Mouse (Mus musculus): ENCODE data around the gene Olfr1377. TPM values are rescaled to one million over a fixed set of nuclear protein-coding genes. Genes with fewer than 3 reads are reported as not detected.

The Olfr1377 gene
- not detected in 2 replicates for polyA plus RNA-seq (2015; fragmentation: Nextera tagmentation; extraction: Ambion mirVana)

DNA sequence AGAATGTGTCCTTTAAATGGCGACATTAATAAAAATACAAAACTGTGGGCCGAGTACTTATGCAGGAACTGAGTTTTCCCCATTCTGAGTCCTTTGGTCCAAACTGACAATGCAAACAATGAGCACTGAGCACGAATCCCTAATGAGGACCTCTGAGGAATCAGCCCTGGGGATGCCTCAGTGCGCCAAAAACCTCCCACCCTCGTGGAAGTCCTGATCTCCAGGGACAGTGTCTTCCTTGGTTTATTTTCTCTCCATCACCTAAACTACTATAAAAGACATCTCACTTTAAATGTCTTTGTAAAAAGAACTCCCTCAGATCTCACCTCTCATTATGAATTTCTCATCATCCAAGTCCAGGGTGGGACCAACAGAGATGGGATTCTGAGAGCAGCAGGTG lies at the start of gene Olfr1377:
Gene Olfr1377 (plus strand): TSS at position 301 of the 400 bp plus-strand sequence.
- Histone ChIP-seq H3K4me3 (no peak within 1 kb of the TSS), H3K4me1 (no peaks in the 10 kb centered on the region), H3K4me2 (no peak within 1 kb of the TSS), H3K36me3 (replicated peaks) (no peaks in the 10 kb centered on the region), H3K9ac (no peak within 1 kb of the TSS), H3K27ac (no peak within 1 kb of the TSS), H3K9me3 (no peaks in the 10 kb centered on the region), H3K27me3 (replicated peaks) (no peaks in the 10 kb centered on the region)
- WGBS, result 56% methylated on average over 5 of the region's 5 CpGs
- no peak for ATAC-seq (replicated peaks)

DNA sequence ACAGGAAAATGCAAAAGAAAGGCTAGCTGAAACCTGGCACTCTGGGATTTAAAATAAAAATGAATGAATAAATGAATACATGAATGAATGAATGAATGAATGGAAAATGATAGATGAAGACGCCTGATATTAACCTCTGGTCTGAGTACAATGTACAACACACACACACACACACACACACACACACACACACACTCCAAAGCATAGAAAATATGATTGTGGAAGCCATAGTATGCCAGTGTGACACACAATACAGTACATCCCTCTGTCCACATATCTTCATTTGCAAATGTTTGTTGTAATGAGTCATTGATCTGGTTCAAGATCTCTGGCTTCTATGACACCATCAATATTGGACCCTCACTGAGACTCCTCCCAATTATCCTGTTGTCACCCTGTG lies 49.7 kb upstream of the Olfr1377 start:
- H3K9me3 ChIP-seq, result no peaks in the 10 kb centered on the region
- ATAC-seq (replicated peaks), result peak; percentile 62
- 55% methylated on average over 1 of the region's 1 CpGs for WGBS
- peak overlapping the region; percentile 77 for H3K4me2 ChIP-seq
- peak overlapping the region; percentile 23; the same call in 1 of the 2 replicates for H3K9ac ChIP-seq
- H3K4me3 ChIP-seq, result peak overlapping the region; percentile 65
- peak overlapping the region; percentile 87 for H3K27ac ChIP-seq
- peaks cover 10% of the 10 kb centered on the region for H3K4me1 ChIP-seq
- H3K27me3 ChIP-seq (replicated peaks), result no peaks in the 10 kb centered on the region
- no peaks in the 10 kb centered on the region for H3K36me3 ChIP-seq (replicated peaks)

DNA sequence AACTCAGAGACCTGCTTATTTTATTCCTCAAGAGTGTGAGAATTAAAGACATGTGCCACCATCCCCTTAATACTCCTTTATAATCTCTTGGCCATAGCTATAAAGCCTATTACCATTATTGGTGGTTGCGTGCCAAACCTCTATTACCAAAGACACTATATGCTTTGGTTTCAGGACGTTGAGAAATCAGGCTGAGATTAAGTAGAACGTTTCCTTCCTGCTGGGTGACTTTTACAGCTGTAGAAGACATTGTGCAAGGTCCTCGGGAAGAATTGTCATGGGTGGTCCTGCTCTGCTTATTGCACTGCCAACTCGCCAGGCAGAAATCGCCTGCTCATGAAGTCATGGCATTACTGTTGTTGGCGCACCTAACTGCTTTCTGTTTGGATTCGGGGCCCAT lies 43.3 kb upstream of the Olfr1377 start:
- Histone ChIP-seq H3K9me3 (no peaks in the 10 kb centered on the region), H3K36me3 (replicated peaks) (no peaks in the 10 kb centered on the region), H3K9ac (no peak overlapping the region), H3K4me2 (no peak overlapping the region), H3K4me3 (no peak overlapping the region), H3K27ac (no peak overlapping the region), H3K4me1 (no peaks in the 10 kb centered on the region), H3K27me3 (replicated peaks) (no peaks in the 10 kb centered on the region)
- no peak for ATAC-seq (replicated peaks)
- WGBS, result 84% methylated on average over 8 of the region's 8 CpGs

DNA sequence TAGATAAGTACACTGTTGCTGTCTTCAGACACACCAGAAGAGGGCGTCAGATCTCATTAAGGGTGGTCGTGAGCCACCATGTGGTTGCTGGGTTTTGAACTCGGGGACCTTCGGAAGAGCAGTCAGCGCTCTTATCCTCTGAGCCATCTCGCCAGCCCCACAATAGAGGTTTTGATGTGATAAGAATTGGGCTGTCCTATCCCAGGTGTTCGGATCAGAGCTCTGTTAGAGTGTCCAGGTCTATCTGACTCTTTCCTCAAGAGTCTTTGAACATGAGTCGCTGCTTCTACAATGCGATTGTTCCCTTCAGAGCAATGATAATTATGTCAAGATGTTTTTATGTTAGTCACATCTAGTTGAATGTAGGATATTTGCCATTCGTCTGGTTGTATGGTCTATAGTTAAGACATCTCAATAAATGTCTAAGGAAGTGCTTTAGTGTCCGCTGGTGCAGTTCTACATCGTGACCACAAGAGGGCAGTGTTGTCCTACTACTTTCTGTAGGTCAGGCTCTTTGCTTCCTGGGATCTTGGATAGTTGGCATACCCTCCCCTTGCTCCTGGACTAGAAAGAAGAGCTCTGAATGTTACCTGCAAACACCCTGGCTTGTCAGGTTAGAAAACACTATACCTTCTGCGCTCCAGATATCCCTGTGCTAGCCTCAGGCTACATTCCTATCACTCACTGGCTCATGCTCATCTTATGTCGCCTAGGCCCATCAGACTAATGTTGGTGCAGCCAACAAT lies 42.0 kb upstream of the Olfr1377 start:
- Histone ChIP-seq H3K4me3 (no peak overlapping the region), H3K4me2 (no peak overlapping the region), H3K27ac (no peak overlapping the region), H3K4me1 (no peaks in the 10 kb centered on the region), H3K36me3 (replicated peaks) (no peaks in the 10 kb centered on the region), H3K9me3 (no peaks in the 10 kb centered on the region), H3K9ac (no peak overlapping the region), H3K27me3 (replicated peaks) (no peaks in the 10 kb centered on the region)
- 40% methylated on average over 14 of the region's 14 CpGs for WGBS
- ATAC-seq (replicated peaks), result peak; percentile 60

DNA sequence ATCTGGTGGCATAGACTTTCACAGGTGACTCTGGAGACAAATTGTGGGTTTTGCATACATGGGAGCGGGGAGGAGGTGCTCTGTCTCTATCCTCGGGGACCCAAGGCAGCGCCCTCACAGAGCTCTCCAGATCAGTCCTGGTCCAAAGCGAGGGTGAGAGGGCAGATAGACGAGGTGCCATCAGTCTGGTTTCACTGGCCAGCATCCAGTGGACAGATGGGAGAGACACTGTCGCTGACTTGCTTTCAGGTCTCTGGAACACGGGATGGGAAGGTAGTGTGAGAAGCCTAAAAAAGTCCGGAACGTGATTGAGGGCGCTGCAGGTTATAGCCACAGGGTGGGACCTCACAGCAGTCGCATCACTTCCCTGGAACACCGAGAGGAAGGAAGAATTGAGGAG lies 39.4 kb upstream of the Olfr1377 start:
- WGBS, result 70% methylated on average over 12 of the region's 12 CpGs
- no peak for ATAC-seq (replicated peaks)
- no peaks in the 10 kb centered on the region for H3K9me3 ChIP-seq
- H3K27ac ChIP-seq, result no peak overlapping the region
- H3K4me2 ChIP-seq, result no peak overlapping the region
- no peak overlapping the region for H3K9ac ChIP-seq
- H3K27me3 ChIP-seq (replicated peaks), result no peaks in the 10 kb centered on the region
- H3K4me3 ChIP-seq, result no peak overlapping the region
- H3K4me1 ChIP-seq, result no peaks in the 10 kb centered on the region
- H3K36me3 ChIP-seq (replicated peaks), result no peaks in the 10 kb centered on the region

DNA sequence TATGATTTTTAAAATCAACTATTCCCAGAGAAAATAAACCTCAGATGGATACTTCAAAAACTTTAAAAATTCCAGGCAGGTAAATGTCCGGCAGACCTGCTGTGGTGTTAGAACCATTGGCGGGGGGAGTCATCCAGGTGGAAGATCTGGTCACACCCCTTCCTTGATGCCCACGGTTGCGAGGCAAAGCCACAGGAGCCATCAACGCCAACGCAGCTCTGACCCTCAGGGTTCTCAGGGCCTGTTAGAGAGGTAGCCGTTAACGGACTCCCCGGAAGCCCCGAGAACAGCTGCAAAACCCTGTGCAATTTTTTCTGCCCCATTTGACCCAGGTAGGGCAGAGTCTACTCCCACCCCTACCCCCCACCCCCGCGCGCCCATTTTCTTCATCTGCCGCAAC lies 38.3 kb upstream of the Olfr1377 start, which contains the start of gene 4933414I15Rik:
Gene 4933414I15Rik (minus strand): TSS at position 260 of the 400 bp plus-strand sequence.
- H3K4me2 ChIP-seq, result no peak within 1 kb of the TSS
- 85% methylated on average over 14 of the region's 14 CpGs for WGBS
- H3K9ac ChIP-seq, result no peak within 1 kb of the TSS
- H3K27me3 ChIP-seq (replicated peaks), result no peaks in the 10 kb centered on the region
- H3K27ac ChIP-seq, result no peak within 1 kb of the TSS
- no peak within 1 kb of the TSS for H3K4me3 ChIP-seq
- ATAC-seq (replicated peaks), result no peak
- no peaks in the 10 kb centered on the region for H3K36me3 ChIP-seq (replicated peaks)
- no peaks in the 10 kb centered on the region for H3K9me3 ChIP-seq
- H3K4me1 ChIP-seq, result no peaks in the 10 kb centered on the region

DNA sequence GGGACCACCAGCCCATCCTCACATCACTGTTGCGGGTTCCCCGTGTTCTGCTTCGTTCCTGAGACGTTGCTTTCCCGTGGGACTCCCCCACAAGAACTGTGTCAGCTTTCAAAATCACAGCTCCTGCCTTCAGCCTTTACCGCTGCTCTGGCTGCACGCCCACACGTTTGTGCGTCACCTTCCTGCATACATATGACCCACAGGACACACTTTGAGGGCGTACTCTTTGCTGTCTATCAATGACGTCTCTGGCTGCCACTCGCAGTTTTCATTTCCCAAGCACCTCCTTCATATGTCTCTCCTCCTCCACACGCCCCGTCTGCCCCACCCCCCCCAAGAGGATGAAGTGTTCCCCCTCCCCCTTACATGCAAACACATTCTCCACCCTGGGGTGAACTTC lies 29.5 kb upstream of the Olfr1377 start:
- Histone ChIP-seq H3K4me2 (no peak overlapping the region), H3K27me3 (replicated peaks) (no peaks in the 10 kb centered on the region), H3K27ac (no peak overlapping the region), H3K4me3 (no peak overlapping the region), H3K9me3 (no peaks in the 10 kb centered on the region), H3K9ac (no peak overlapping the region), H3K36me3 (replicated peaks) (no peaks in the 10 kb centered on the region), H3K4me1 (no peaks in the 10 kb centered on the region)
- no peak for ATAC-seq (replicated peaks)
- 68% methylated on average over 14 of the region's 14 CpGs for WGBS

DNA sequence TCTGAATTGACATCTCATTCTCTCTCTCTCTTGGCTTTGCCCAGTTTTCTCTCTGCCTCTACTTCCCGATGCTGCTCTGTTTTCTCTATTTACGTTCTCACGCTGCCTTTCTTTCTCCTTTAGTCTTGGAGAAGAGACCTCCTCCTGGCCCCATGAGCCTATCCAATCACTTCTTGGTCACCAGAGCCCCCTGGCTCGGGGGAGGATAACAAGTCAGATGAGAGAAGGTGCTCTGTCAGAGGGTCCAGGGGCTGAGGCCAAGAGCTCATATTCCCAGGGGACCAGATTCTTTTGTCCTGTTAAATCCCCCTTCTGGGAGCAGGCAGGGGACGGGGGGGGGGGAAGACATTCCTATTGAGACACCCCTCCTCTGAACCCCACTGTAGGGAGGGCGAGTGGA lies 28.1 kb upstream of the Olfr1377 start, which contains the start of gene Prop1:
Gene Prop1 (minus strand): TSS at position 101 of the 400 bp plus-strand sequence.
- WGBS, result 71% methylated on average over 6 of the region's 6 CpGs
- Histone ChIP-seq H3K4me1 (no peaks in the 10 kb centered on the region), H3K27me3 (replicated peaks) (no peaks in the 10 kb centered on the region), H3K9ac (no peak within 1 kb of the TSS), H3K4me3 (no peak within 1 kb of the TSS), H3K9me3 (no peaks in the 10 kb centered on the region), H3K36me3 (replicated peaks) (no peaks in the 10 kb centered on the region), H3K27ac (no peak within 1 kb of the TSS), H3K4me2 (no peak within 1 kb of the TSS)
- no peak for ATAC-seq (replicated peaks)

DNA sequence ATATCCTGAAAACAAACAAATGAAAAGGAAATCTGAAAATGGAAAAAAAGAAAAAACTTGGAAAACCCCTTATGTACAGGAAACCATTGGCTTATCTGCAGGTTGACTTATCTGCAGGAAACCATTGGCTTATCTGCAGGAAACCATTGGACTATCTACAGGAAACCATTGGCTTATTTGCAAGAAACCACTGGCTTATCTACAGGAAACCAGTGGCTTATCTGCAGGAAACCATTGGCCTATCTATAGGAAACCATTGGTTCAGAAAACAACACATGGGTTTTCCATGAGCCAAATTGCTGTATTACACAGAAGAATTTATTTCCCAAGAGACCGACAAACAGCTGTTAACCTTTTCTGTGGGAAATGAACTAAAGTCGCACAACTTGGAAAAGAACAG lies 16.9 kb upstream of the Olfr1377 start:
- H3K4me1 ChIP-seq, result no peaks in the 10 kb centered on the region
- ATAC-seq (replicated peaks), result no peak
- WGBS, result 80% methylated on average over 2 of the region's 2 CpGs
- no peak overlapping the region for H3K4me3 ChIP-seq
- H3K27ac ChIP-seq, result no peak overlapping the region
- no peak overlapping the region for H3K4me2 ChIP-seq
- H3K27me3 ChIP-seq (replicated peaks), result no peaks in the 10 kb centered on the region
- no peak overlapping the region for H3K9ac ChIP-seq
- no peaks in the 10 kb centered on the region for H3K9me3 ChIP-seq
- no peaks in the 10 kb centered on the region for H3K36me3 ChIP-seq (replicated peaks)

DNA sequence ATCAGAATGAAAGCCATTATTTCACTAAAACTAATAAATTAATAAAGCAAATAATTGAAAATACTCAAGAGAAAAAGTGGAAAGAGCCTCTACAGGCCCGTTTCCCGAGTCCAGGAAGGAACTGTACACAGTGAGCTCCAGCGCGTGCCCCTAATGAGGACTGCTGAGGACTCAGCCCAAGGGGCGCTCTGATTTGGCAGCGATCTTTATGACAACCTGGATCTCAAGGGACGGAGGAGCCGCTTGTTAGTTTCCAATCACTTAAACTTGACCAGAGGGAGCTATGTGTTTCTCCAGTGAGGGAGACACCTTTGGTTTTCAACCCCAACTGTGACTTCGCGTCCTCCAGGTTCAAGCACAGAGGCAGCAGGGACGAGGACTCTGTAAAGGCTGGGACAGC lies 15.5 kb upstream of the Olfr1377 start, which contains the start of gene Olfr1378:
Gene Olfr1378 (plus strand): TSS at position 301 of the 400 bp plus-strand sequence.
- Histone ChIP-seq H3K27me3 (replicated peaks) (no peaks in the 10 kb centered on the region), H3K4me3 (no peak within 1 kb of the TSS), H3K4me2 (no peak within 1 kb of the TSS), H3K4me1 (no peaks in the 10 kb centered on the region), H3K9ac (no peak within 1 kb of the TSS), H3K9me3 (no peaks in the 10 kb centered on the region), H3K27ac (no peak within 1 kb of the TSS), H3K36me3 (replicated peaks) (no peaks in the 10 kb centered on the region)
- 81% methylated on average over 11 of the region's 11 CpGs for WGBS
- ATAC-seq (replicated peaks), result no peak

DNA sequence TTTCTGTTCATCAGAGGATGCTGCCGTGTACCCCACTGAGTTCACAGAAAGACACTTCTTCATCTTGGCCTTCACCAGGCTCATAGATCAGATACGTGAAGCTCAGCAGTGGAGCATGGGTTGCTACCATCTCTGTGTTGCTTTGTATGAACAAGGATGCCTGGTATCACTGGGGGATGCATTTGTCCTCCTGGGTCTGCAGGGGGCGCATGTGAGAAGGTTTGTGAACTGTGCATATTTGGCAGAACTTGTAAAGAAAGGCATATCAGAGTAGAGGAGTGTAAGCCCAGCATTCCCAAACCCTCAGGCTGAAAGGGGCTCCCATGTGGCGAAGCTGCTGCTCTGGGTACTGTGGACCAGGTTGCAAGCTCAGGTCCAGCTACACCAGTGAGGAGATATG lies 4.6 kb upstream of the Olfr1377 start:
- no peaks in the 10 kb centered on the region for H3K4me1 ChIP-seq
- 74% methylated on average over 4 of the region's 4 CpGs for WGBS

DNA sequence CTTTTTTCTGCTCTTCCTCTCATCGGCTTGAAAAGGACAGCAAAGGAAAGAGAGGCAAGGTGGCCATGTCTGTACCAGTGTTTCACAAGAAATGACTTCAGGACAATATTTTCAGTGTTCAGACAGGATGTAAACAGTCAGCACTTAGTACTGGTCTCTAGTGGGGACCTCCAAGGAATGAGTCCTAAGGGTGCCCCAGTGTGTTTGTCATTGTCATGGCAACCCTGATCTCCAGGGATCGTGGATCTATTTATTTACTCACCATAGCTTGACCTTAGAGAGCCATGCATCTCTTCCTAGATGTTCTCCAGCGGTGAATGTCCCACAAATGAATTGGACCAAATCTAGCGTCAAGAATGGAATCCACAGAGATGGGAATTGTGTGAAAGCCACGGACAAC lies 21.5 kb downstream of the Olfr1377 start, which contains the start of gene Olfr51:
Gene Olfr51 (plus strand): TSS at position 301 of the 400 bp plus-strand sequence.
- no peak for ATAC-seq (replicated peaks)
- 83% methylated on average over 5 of the region's 5 CpGs for WGBS
- H3K4me3 ChIP-seq, result no peak within 1 kb of the TSS
- H3K9me3 ChIP-seq, result no peaks in the 10 kb centered on the region
- H3K9ac ChIP-seq, result no peak within 1 kb of the TSS
- no peaks in the 10 kb centered on the region for H3K4me1 ChIP-seq
- no peak within 1 kb of the TSS for H3K4me2 ChIP-seq
- no peaks in the 10 kb centered on the region for H3K27me3 ChIP-seq (replicated peaks)
- no peaks in the 10 kb centered on the region for H3K36me3 ChIP-seq (replicated peaks)
- H3K27ac ChIP-seq, result no peak within 1 kb of the TSS

More for the DNA sequence above, 4.6 kb upstream of the Olfr1377 start:
- H3K27me3 ChIP-seq (replicated peaks), result no peaks in the 10 kb centered on the region
- no peak overlapping the region for H3K4me3 ChIP-seq
- H3K4me2 ChIP-seq, result no peak overlapping the region
- ATAC-seq (replicated peaks), result no peak
- H3K9me3 ChIP-seq, result no peaks in the 10 kb centered on the region
- no peaks in the 10 kb centered on the region for H3K36me3 ChIP-seq (replicated peaks)
- H3K27ac ChIP-seq, result no peak overlapping the region
- H3K9ac ChIP-seq, result no peak overlapping the region

DNA sequence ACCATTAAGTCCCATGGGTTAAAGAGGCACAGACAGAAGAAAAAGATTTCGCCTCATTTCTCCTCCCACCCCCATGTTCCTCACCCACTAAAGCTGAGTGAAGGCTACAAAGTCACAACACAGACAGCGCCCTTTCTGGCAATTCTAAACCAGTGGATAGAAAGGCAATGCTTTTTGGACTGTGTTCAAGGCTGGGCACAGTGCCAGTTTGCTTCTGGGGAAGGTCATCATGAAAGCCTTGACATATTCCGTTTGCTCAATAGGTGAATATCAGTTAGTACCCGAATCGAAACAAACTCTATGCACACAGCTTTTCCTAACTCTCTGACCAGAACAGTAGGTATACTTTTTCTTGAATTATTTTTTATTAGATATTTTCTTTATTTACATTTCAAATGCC lies 30.1 kb downstream of the Olfr1377 start:
- H3K4me3 ChIP-seq, result no peak overlapping the region
- no peak for ATAC-seq (replicated peaks)
- no peaks in the 10 kb centered on the region for H3K36me3 ChIP-seq (replicated peaks)
- no peak overlapping the region for H3K4me2 ChIP-seq
- no peak overlapping the region for H3K27ac ChIP-seq
- no peaks in the 10 kb centered on the region for H3K9me3 ChIP-seq
- no peaks in the 10 kb centered on the region for H3K27me3 ChIP-seq (replicated peaks)
- H3K9ac ChIP-seq, result no peak overlapping the region
- 71% methylated on average over 5 of the region's 5 CpGs for WGBS
- no peaks in the 10 kb centered on the region for H3K4me1 ChIP-seq

All from midbrain, embryonic 15.5 days (tissue).